Mouse (Mus musculus): ENCODE measurements around the gene Prim2. TPM values are rescaled to one million over a fixed set of nuclear protein-coding genes. Genes with fewer than 3 reads are reported as not detected.

The Prim2 gene
- polyA plus RNA-seq, 1 experiment from 2014 or later = 44.0 TPM

- 72% methylated on average over 3 of the region's 3 CpGs for WGBS
- Histone ChIP-seq H3K9me3 (ENCODE audit: control insufficient read depth, low read length) (no peaks in the 10 kb centered on the region), H3K27me3 (ENCODE audit: control insufficient read depth, insufficient read depth, low read length) (no peaks in the 10 kb centered on the region), H3K4me3 (ENCODE audit: low read length) (no peak overlapping the region), H3K27ac (ENCODE audit: low read depth, low read length) (no peak overlapping the region), H3K36me3 (ENCODE audit: control insufficient read depth, insufficient read depth, low read length) (no peaks in the 10 kb centered on the region), H3K4me2 (replicated peaks; ENCODE audit: low read depth, low read length) (no peak overlapping the region), H3K9ac (ENCODE audit: low read depth, low read length) (no peak overlapping the region), H3K4me1 (ENCODE audit: control insufficient read depth, insufficient read depth, low read length) (no peaks in the 10 kb centered on the region)
- no peak for ATAC-seq (ENCODE audit: low FRiP score, low TSS enrichment)
Measured at GRCm38 (mm10) chr1:33483746-33484145, 185.8 kb downstream of the Prim2 start.

GRCm38 (mm10) chr1:33480382-33480781 lies 189.2 kb downstream of the Prim2 start:
- no peaks in the 10 kb centered on the region for H3K9me3 ChIP-seq (ENCODE audit: control insufficient read depth, low read length)
- 78% methylated on average over 7 of the region's 7 CpGs for WGBS
- H3K4me1 ChIP-seq (ENCODE audit: control insufficient read depth, insufficient read depth, low read length) = no peaks in the 10 kb centered on the region
- H3K9ac ChIP-seq (ENCODE audit: low read depth, low read length) = no peak overlapping the region
- H3K4me3 ChIP-seq (ENCODE audit: low read length) = no peak overlapping the region
- no peak overlapping the region for H3K4me2 ChIP-seq (replicated peaks; ENCODE audit: low read depth, low read length)
- no peaks in the 10 kb centered on the region for H3K36me3 ChIP-seq (ENCODE audit: control insufficient read depth, insufficient read depth, low read length)
- no peaks in the 10 kb centered on the region for H3K27me3 ChIP-seq (ENCODE audit: control insufficient read depth, insufficient read depth, low read length)
- H3K27ac ChIP-seq (ENCODE audit: low read depth, low read length) = no peak overlapping the region
- ATAC-seq (ENCODE audit: low FRiP score, low TSS enrichment) = no peak

- Histone ChIP-seq H3K36me3 (ENCODE audit: control insufficient read depth, insufficient read depth, low read length) (no peaks in the 10 kb centered on the region), H3K4me3 (ENCODE audit: low read length) (no peak overlapping the region), H3K9me3 (ENCODE audit: control insufficient read depth, low read length) (no peaks in the 10 kb centered on the region), H3K4me2 (replicated peaks; ENCODE audit: low read depth, low read length) (no peak overlapping the region), H3K27me3 (ENCODE audit: control insufficient read depth, insufficient read depth, low read length) (no peaks in the 10 kb centered on the region), H3K4me1 (ENCODE audit: control insufficient read depth, insufficient read depth, low read length) (no peaks in the 10 kb centered on the region), H3K27ac (ENCODE audit: low read depth, low read length) (no peak overlapping the region), H3K9ac (ENCODE audit: low read depth, low read length) (no peak overlapping the region)
- ATAC-seq (ENCODE audit: low FRiP score, low TSS enrichment) = no peak
- WGBS = 87% methylated on average over 6 of the region's 6 CpGs
Measured at GRCm38 (mm10) chr1:33471069-33471468, 198.5 kb downstream of the Prim2 start.

GRCm38 (mm10) chr1:33470222-33470621 lies 199.4 kb downstream of the Prim2 start:
- Histone ChIP-seq H3K4me3 (ENCODE audit: low read length) (no peak overlapping the region), H3K27me3 (ENCODE audit: control insufficient read depth, insufficient read depth, low read length) (no peaks in the 10 kb centered on the region), H3K36me3 (ENCODE audit: control insufficient read depth, insufficient read depth, low read length) (no peaks in the 10 kb centered on the region), H3K27ac (ENCODE audit: low read depth, low read length) (no peak overlapping the region), H3K9me3 (ENCODE audit: control insufficient read depth, low read length) (no peaks in the 10 kb centered on the region), H3K9ac (ENCODE audit: low read depth, low read length) (no peak overlapping the region), H3K4me1 (ENCODE audit: control insufficient read depth, insufficient read depth, low read length) (no peaks in the 10 kb centered on the region), H3K4me2 (replicated peaks; ENCODE audit: low read depth, low read length) (no peak overlapping the region)
- ATAC-seq (ENCODE audit: low FRiP score, low TSS enrichment) = no peak
- WGBS = 96% methylated on average over 8 of the region's 8 CpGs

- no peak for ATAC-seq (ENCODE audit: low FRiP score, low TSS enrichment)
- H3K9me3 ChIP-seq (ENCODE audit: control insufficient read depth, low read length) = no peaks in the 10 kb centered on the region
- H3K4me1 ChIP-seq (ENCODE audit: control insufficient read depth, insufficient read depth, low read length) = no peaks in the 10 kb centered on the region
- no peak overlapping the region for H3K27ac ChIP-seq (ENCODE audit: low read depth, low read length)
- no peaks in the 10 kb centered on the region for H3K36me3 ChIP-seq (ENCODE audit: control insufficient read depth, insufficient read depth, low read length)
- H3K4me2 ChIP-seq (replicated peaks; ENCODE audit: low read depth, low read length) = no peak overlapping the region
- 60% methylated on average over 5 of the region's 5 CpGs for WGBS
- H3K27me3 ChIP-seq (ENCODE audit: control insufficient read depth, insufficient read depth, low read length) = no peaks in the 10 kb centered on the region
- H3K4me3 ChIP-seq (ENCODE audit: low read length) = no peak overlapping the region
- no peak overlapping the region for H3K9ac ChIP-seq (ENCODE audit: low read depth, low read length)
Measured at GRCm38 (mm10) chr1:33464234-33464633, 205.4 kb downstream of the Prim2 start.

- whole genome bisulfite sequencing = 77% methylated on average over 8 of the region's 8 CpGs
- Histone ChIP-seq H3K4me3 (ENCODE audit: low read length) (no peak overlapping the region), H3K27me3 (ENCODE audit: control insufficient read depth, insufficient read depth, low read length) (no peaks in the 10 kb centered on the region)
Measured at GRCm38 (mm10) chr1:33460703-33461102, 208.9 kb downstream of the Prim2 start.

GRCm38 (mm10) chr1:33460262-33460661 lies 209.3 kb downstream of the Prim2 start:
- H3K36me3 ChIP-seq (ENCODE audit: control insufficient read depth, insufficient read depth, low read length) = no peaks in the 10 kb centered on the region
- no peaks in the 10 kb centered on the region for H3K27me3 ChIP-seq (ENCODE audit: control insufficient read depth, insufficient read depth, low read length)
- H3K4me1 ChIP-seq (ENCODE audit: control insufficient read depth, insufficient read depth, low read length) = no peaks in the 10 kb centered on the region
- no peaks in the 10 kb centered on the region for H3K9me3 ChIP-seq (ENCODE audit: control insufficient read depth, low read length)
- H3K4me2 ChIP-seq (replicated peaks; ENCODE audit: low read depth, low read length) = no peak overlapping the region
- H3K9ac ChIP-seq (ENCODE audit: low read depth, low read length) = no peak overlapping the region
- 89% methylated on average over 3 of the region's 3 CpGs for WGBS
- no peak for ATAC-seq (ENCODE audit: low FRiP score, low TSS enrichment)
- no peak overlapping the region for H3K4me3 ChIP-seq (ENCODE audit: low read length)
- no peak overlapping the region for H3K27ac ChIP-seq (ENCODE audit: low read depth, low read length)

More at GRCm38 (mm10) chr1:33460703-33461102, 208.9 kb downstream of the Prim2 start:
- Histone ChIP-seq H3K4me2 (replicated peaks; ENCODE audit: low read depth, low read length) (no peak overlapping the region), H3K27ac (ENCODE audit: low read depth, low read length) (no peak overlapping the region), H3K36me3 (ENCODE audit: control insufficient read depth, insufficient read depth, low read length) (no peaks in the 10 kb centered on the region), H3K9ac (ENCODE audit: low read depth, low read length) (no peak overlapping the region), H3K9me3 (ENCODE audit: control insufficient read depth, low read length) (no peaks in the 10 kb centered on the region), H3K4me1 (ENCODE audit: control insufficient read depth, insufficient read depth, low read length) (no peaks in the 10 kb centered on the region)
- ATAC-seq (ENCODE audit: low FRiP score, low TSS enrichment) = no peak

- H3K4me3 ChIP-seq (ENCODE audit: low read length) = no peak overlapping the region
- no peaks in the 10 kb centered on the region for H3K27me3 ChIP-seq (ENCODE audit: control insufficient read depth, insufficient read depth, low read length)
- no peaks in the 10 kb centered on the region for H3K4me1 ChIP-seq (ENCODE audit: control insufficient read depth, insufficient read depth, low read length)
- no peaks in the 10 kb centered on the region for H3K36me3 ChIP-seq (ENCODE audit: control insufficient read depth, insufficient read depth, low read length)
- no peak overlapping the region for H3K4me2 ChIP-seq (replicated peaks; ENCODE audit: low read depth, low read length)
- WGBS = 90% methylated on average over 3 of the region's 3 CpGs
- no peaks in the 10 kb centered on the region for H3K9me3 ChIP-seq (ENCODE audit: control insufficient read depth, low read length)
- no peak for ATAC-seq (ENCODE audit: low FRiP score, low TSS enrichment)
- no peak overlapping the region for H3K27ac ChIP-seq (ENCODE audit: low read depth, low read length)
- no peak overlapping the region for H3K9ac ChIP-seq (ENCODE audit: low read depth, low read length)
Measured at GRCm38 (mm10) chr1:33458950-33459349, 210.6 kb downstream of the Prim2 start.

- Histone ChIP-seq H3K36me3 (ENCODE audit: control insufficient read depth, insufficient read depth, low read length) (no peaks in the 10 kb centered on the region), H3K4me1 (ENCODE audit: control insufficient read depth, insufficient read depth, low read length) (no peaks in the 10 kb centered on the region), H3K9ac (ENCODE audit: low read depth, low read length) (no peak overlapping the region), H3K4me3 (ENCODE audit: low read length) (no peak overlapping the region), H3K27ac (ENCODE audit: low read depth, low read length) (no peak overlapping the region), H3K4me2 (replicated peaks; ENCODE audit: low read depth, low read length) (no peak overlapping the region), H3K9me3 (ENCODE audit: control insufficient read depth, low read length) (no peaks in the 10 kb centered on the region), H3K27me3 (ENCODE audit: control insufficient read depth, insufficient read depth, low read length) (no peaks in the 10 kb centered on the region)
- ATAC-seq (ENCODE audit: low FRiP score, low TSS enrichment) = no peak
- WGBS = 96% methylated on average over 6 of the region's 6 CpGs
Measured at GRCm38 (mm10) chr1:33454251-33454650, 215.3 kb downstream of the Prim2 start.

GRCm38 (mm10) chr1:33453299-33453698 lies 216.3 kb downstream of the Prim2 start:
- Histone ChIP-seq H3K27me3 (ENCODE audit: control insufficient read depth, insufficient read depth, low read length) (no peaks in the 10 kb centered on the region), H3K27ac (ENCODE audit: low read depth, low read length) (no peak overlapping the region), H3K4me2 (replicated peaks; ENCODE audit: low read depth, low read length) (no peak overlapping the region), H3K4me1 (ENCODE audit: control insufficient read depth, insufficient read depth, low read length) (no peaks in the 10 kb centered on the region), H3K9ac (ENCODE audit: low read depth, low read length) (no peak overlapping the region), H3K36me3 (ENCODE audit: control insufficient read depth, insufficient read depth, low read length) (no peaks in the 10 kb centered on the region), H3K4me3 (ENCODE audit: low read length) (no peak overlapping the region), H3K9me3 (ENCODE audit: control insufficient read depth, low read length) (no peaks in the 10 kb centered on the region)
- ATAC-seq (ENCODE audit: low FRiP score, low TSS enrichment) = no peak
- WGBS = 94% methylated on average over 9 of the region's 9 CpGs

All from kidney, embryonic 14.5 days (tissue).